Mouse (Mus musculus): Measurements from ENCODE around the gene Myof.

DNA sequence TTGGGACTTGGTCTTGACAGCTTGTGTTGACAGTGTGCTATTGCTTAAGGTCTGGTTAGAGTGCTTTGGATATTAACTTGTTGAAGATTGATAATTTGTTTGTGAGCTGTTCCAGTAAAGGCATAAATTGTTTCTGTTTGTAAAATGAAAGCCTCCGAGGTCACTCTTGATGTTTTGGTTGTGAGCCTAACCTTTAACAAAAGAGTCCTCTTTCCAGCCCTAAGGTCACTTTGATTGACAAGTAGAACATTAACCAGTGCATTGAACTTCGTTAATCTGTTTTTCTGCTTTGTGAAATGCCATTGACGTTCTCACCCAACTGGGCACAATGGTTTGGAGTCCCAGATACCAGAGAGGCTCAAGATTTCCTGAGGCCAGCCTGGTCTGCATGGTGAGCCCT is 175.8 kb downstream of the Myof start:
- TF ChIP-seq CTCF (IDR thresholded peaks at IDR 0.05; ENCODE audit: low read depth, low read length): no peak
- TF ChIP-seq GATA1 (IDR thresholded peaks at IDR 0.05; ENCODE audit: borderline replicate concordance, low read length): no peak
- no peak for TF ChIP-seq POLR2AphosphoS5 (IDR thresholded peaks at IDR 0.05; ENCODE audit: insufficient replicate concordance, low read depth, low read length)
